Mouse (Mus musculus): ENCODE data around the gene Zfp362. TPM values are rescaled to one million over a fixed set of nuclear protein-coding genes. Genes with fewer than 3 reads are reported as not detected.

Zfp362 gene
- polyA plus RNA-seq, 1 experiment: 21.3 TPM

GRCm38 (mm10) chr4:128785921-128786654, 19.8 kb downstream of the Zfp362 start:
- Histone ChIP-seq H3K4me3 (ENCODE audit: insufficient read depth, low read length) (no peak overlapping the region), H3K27ac (ENCODE audit: insufficient read depth, low read depth, low read length) (no peak overlapping the region), H3K4me1 (ENCODE audit: control insufficient read depth, insufficient read depth, low read length) (peaks cover 13% of the 10 kb centered on the region)
- TF ChIP-seq POLR2A (IDR thresholded peaks at IDR 0.05; ENCODE audit: borderline replicate concordance, low read depth, low read length): no peak
- TF ChIP-seq CTCF (IDR thresholded peaks at IDR 0.05; ENCODE audit: low read depth, low read length): no peak

- H3K4me1 ChIP-seq (ENCODE audit: control insufficient read depth, insufficient read depth, low read length): peaks cover 13% of the 10 kb centered on the region
Measured at GRCm38 (mm10) chr4:128784950-128785631, 20.8 kb downstream of the Zfp362 start.

GRCm38 (mm10) chr4:128782645-128783044, 23.2 kb downstream of the Zfp362 start:
- TF ChIP-seq POLR2A (IDR thresholded peaks at IDR 0.05; ENCODE audit: borderline replicate concordance, low read depth, low read length): no peak
- no peak for TF ChIP-seq CTCF (IDR thresholded peaks at IDR 0.05; ENCODE audit: low read depth, low read length)
- Histone ChIP-seq H3K4me3 (ENCODE audit: insufficient read depth, low read length) (no peak overlapping the region), H3K4me1 (ENCODE audit: control insufficient read depth, insufficient read depth, low read length) (peaks cover 12% of the 10 kb centered on the region), H3K27ac (ENCODE audit: insufficient read depth, low read depth, low read length) (no peak overlapping the region)

More at GRCm38 (mm10) chr4:128784950-128785631, 20.8 kb downstream of the Zfp362 start:
- 0 out of 2 replicates have a peak overlapping the region, but pooled peaks have one; percentile 3 for H3K27ac ChIP-seq (ENCODE audit: insufficient read depth, low read depth, low read length)
- TF ChIP-seq POLR2A (IDR thresholded peaks at IDR 0.05; ENCODE audit: borderline replicate concordance, low read depth, low read length) (no peak), CTCF (IDR thresholded peaks at IDR 0.05; ENCODE audit: low read depth, low read length) (no peak)
- no peak overlapping the region for H3K4me3 ChIP-seq (ENCODE audit: insufficient read depth, low read length)

GRCm38 (mm10) chr4:128782037-128782436, 23.8 kb downstream of the Zfp362 start:
- no peak overlapping the region for H3K27ac ChIP-seq (ENCODE audit: insufficient read depth, low read depth, low read length)
- H3K4me1 ChIP-seq (ENCODE audit: control insufficient read depth, insufficient read depth, low read length): peaks cover 6% of the 10 kb centered on the region
- TF ChIP-seq POLR2A (IDR thresholded peaks at IDR 0.05; ENCODE audit: borderline replicate concordance, low read depth, low read length): no peak
- no peak for TF ChIP-seq CTCF (IDR thresholded peaks at IDR 0.05; ENCODE audit: low read depth, low read length)
- H3K4me3 ChIP-seq (ENCODE audit: insufficient read depth, low read length): no peak overlapping the region

GRCm38 (mm10) chr4:128777593-128777992, 28.3 kb downstream of the Zfp362 start:
- no peak overlapping the region for H3K27ac ChIP-seq (ENCODE audit: insufficient read depth, low read depth, low read length)
- H3K4me3 ChIP-seq (ENCODE audit: insufficient read depth, low read length): no peak overlapping the region
- TF ChIP-seq CTCF (IDR thresholded peaks at IDR 0.05; ENCODE audit: low read depth, low read length): no peak
- no peak for TF ChIP-seq POLR2A (IDR thresholded peaks at IDR 0.05; ENCODE audit: borderline replicate concordance, low read depth, low read length)
- no peaks in the 10 kb centered on the region for H3K4me1 ChIP-seq (ENCODE audit: control insufficient read depth, insufficient read depth, low read length)

GRCm38 (mm10) chr4:128776568-128777289, 29.1 kb downstream of the Zfp362 start:
- peak; percentile 96 for TF ChIP-seq CTCF (IDR thresholded peaks at IDR 0.05; ENCODE audit: low read depth, low read length)
- TF ChIP-seq POLR2A (IDR thresholded peaks at IDR 0.05; ENCODE audit: borderline replicate concordance, low read depth, low read length): no peak
- no peak overlapping the region for H3K27ac ChIP-seq (ENCODE audit: insufficient read depth, low read depth, low read length)
- no peak overlapping the region for H3K4me3 ChIP-seq (ENCODE audit: insufficient read depth, low read length)
- no peaks in the 10 kb centered on the region for H3K4me1 ChIP-seq (ENCODE audit: control insufficient read depth, insufficient read depth, low read length)

GRCm38 (mm10) chr4:128774467-128774866, 31.4 kb downstream of the Zfp362 start:
- Histone ChIP-seq H3K4me3 (ENCODE audit: insufficient read depth, low read length) (no peak overlapping the region), H3K4me1 (ENCODE audit: control insufficient read depth, insufficient read depth, low read length) (peaks cover 3% of the 10 kb centered on the region), H3K27ac (ENCODE audit: insufficient read depth, low read depth, low read length) (no peak overlapping the region)
- TF ChIP-seq POLR2A (IDR thresholded peaks at IDR 0.05; ENCODE audit: borderline replicate concordance, low read depth, low read length) (no peak), CTCF (IDR thresholded peaks at IDR 0.05; ENCODE audit: low read depth, low read length) (peak; percentile 43)

GRCm38 (mm10) chr4:128773820-128774219, 32.0 kb downstream of the Zfp362 start:
- Histone ChIP-seq H3K4me1 (ENCODE audit: control insufficient read depth, insufficient read depth, low read length) (peaks cover 8% of the 10 kb centered on the region), H3K4me3 (ENCODE audit: insufficient read depth, low read length) (no peak overlapping the region), H3K27ac (ENCODE audit: insufficient read depth, low read depth, low read length) (no peak overlapping the region)
- no peak for TF ChIP-seq CTCF (IDR thresholded peaks at IDR 0.05; ENCODE audit: low read depth, low read length)
- no peak for TF ChIP-seq POLR2A (IDR thresholded peaks at IDR 0.05; ENCODE audit: borderline replicate concordance, low read depth, low read length)

GRCm38 (mm10) chr4:128770698-128771097, 35.1 kb downstream of the Zfp362 start:
- H3K4me1 ChIP-seq (ENCODE audit: control insufficient read depth, insufficient read depth, low read length): peaks cover 18% of the 10 kb centered on the region
- no peak overlapping the region for H3K4me3 ChIP-seq (ENCODE audit: insufficient read depth, low read length)
- no peak for TF ChIP-seq POLR2A (IDR thresholded peaks at IDR 0.05; ENCODE audit: borderline replicate concordance, low read depth, low read length)
- no peak for TF ChIP-seq CTCF (IDR thresholded peaks at IDR 0.05; ENCODE audit: low read depth, low read length)
- H3K27ac ChIP-seq (ENCODE audit: insufficient read depth, low read depth, low read length): no peak overlapping the region

All from bone marrow macrophage, adult 2 months (primary cell).